Mouse (Mus musculus) small intestine, adult 2 months (tissue): ENCODE results near the gene Dctn1.

ENCODE experiments used
- CTCF ChIP-seq: fragments of 200-500 bp; IDR thresholded peaks from 2 replicates; pipeline ENCODE4 v1.5.1; 2012; ENCODE audit warnings: low read depth, mild to moderate bottlenecking, control low read depth, inconsistent platforms, low read length, moderate library complexity, mixed read lengths; ENCODE audit not compliant: insufficient replicate concordance, insufficient read length; ENCODE audit errors: extremely low read depth
- POLR2A ChIP-seq: fragments of 200-500 bp; IDR thresholded peaks from 2 replicates; pipeline ENCODE4 v1.6.1; 2012; ENCODE audit warnings: low read depth, mild to moderate bottlenecking, control low read depth, inconsistent platforms, low read length, moderate library complexity

- TF ChIP-seq CTCF (no peak), POLR2A (no peak)
These were observed 14.0 kb upstream of the Dctn1 start for GRCm38 (mm10) chr6:83151721-83152120.
